Mouse (Mus musculus) layer of hippocampus, adult 9-10 months (tissue): ENCODE measurements around the gene Ctcfl.
"Not testable (repeated sequence)": the region's sequence is repeated elsewhere in the genome, so short reads cannot be mapped to it uniquely, and the experiment has no call there.

Source experiments
- DNase-seq: peaks from one replicate; pipeline ENCODE4 v3.0.0; 2022; ENCODE audit warnings: low spot score

The Ctcfl gene

DNA sequence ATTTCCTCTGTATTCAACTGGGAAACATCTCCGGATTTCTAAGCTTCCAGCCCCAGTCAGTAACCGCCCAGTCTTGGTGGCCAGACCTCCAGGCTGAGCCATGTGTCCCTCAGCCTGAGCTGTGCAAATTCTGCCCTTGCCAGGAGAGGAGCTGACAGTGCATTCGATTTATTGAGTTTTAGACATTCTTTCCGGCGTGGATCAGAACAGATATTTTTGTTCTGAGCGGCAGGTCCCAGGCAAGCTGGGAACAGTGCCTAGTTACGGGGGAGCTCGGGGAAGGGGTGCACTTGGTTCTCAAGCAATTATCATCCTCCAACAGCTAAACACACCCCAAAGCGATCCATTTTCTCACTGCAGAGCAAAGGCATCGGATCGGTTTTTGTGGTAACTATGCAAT is 24.3 kb upstream of the Ctcfl start:
- DNase-seq = no peak

DNA sequence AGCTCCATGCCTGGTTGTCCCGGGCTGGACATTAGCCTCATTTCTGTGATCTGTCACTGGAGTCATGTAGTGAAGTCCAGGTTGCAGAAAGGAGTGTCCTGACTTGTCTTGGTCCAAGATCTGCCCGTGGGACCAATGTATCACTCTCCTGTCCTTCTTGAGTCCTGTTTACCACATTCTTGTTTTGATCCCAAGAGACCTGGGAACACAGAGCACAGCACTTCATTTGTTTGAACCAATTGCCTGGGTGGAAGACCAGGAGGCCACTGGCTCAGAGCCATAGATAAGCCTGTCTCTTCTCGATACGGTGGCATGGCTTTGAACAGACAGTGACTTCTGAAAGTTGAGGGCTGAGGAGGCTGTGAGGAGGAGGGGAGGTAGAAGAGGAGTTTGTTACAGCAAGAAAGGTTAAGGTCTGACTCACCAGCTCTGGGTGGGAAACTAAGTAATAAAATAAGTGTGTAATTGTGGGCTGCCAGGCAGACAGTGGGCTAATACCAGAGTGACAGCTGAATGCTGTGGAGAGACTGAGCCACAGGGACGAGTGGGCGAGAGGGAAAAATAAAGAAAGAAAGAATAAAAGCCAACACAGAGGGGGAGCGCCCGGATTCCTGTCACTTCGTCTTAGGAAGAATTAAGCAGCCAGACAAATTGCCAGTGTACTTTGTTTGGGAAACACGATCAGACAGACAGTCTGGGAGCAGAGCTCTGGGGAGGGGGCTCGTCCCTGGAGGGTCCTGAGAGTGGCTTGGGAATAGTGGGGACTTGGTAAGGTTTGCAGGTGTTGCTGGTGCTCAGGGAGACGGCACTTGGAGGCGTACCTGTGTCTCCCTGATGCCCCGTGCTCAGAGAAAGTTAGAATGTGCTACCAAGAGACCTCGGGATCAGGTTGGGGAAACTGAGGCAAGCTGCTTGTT is 19.3 kb upstream of the Ctcfl start:
- peak; percentile 20 for DNase-seq

DNA sequence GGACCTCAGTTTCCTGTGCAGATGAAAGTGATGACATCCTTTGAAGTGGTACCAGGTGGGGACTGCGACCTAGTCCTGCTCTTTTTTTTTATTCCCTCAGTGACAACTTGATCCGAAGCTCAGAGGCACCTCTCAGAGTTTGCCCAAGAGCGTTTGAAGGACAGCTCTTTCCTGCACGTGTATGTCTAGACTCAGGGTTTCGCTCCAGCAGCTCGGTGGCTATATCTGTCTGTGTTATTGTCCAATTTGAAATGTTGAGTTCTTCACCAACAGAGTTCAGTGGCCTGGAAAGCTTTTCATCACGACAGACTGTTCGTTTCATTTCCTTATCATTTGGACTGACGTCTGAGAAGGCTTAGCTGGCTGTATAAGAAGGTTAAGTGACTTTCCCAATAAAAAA is 15.4 kb upstream of the Ctcfl start:
- DNase-seq = no peak

DNA sequence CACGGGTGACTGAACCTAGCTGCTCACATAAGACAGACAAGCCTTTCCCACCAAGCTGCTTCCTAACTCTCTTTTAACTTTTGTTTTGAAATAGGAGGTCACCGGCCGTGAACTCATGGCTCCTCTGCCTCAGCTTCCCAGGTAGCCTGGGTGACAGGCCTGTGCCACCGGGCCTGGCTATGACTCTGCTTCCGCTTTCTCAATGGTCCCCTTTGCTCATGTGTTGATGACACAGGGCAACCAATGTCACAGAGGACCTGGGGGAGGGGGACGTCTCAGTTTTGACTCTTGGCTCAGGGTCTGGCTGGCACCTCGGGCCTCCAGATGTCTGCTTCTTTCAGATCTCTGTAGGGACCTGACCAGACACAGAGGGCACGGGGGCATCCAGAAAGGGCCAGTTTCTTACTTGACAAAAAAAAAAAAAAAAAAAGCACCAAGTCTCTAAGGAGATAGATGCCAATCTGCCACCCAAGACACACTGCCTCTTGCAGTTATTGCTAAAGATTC is 13.5 kb upstream of the Ctcfl start:
- DNase-seq = no peak

DNA sequence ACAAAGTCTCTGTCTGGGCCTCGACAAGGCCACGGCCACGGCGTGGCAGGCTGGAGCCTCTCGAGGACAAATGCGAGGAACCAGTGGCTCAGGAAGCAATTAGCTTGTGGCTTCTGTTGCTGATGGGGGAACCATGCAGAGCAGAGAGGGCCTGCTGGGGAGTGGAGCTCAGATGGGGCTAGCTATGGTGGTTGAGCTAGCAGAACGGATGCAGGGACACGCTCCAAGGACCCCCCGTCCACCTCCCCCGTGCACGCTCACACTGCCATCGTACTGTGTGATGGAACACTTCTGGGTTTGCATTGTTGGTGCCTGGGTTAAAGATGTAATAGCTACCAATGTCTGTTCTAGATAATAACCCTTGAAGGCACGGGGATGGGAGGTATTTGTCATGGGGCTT is 12.9 kb upstream of the Ctcfl start:
- DNase-seq = no peak

DNA sequence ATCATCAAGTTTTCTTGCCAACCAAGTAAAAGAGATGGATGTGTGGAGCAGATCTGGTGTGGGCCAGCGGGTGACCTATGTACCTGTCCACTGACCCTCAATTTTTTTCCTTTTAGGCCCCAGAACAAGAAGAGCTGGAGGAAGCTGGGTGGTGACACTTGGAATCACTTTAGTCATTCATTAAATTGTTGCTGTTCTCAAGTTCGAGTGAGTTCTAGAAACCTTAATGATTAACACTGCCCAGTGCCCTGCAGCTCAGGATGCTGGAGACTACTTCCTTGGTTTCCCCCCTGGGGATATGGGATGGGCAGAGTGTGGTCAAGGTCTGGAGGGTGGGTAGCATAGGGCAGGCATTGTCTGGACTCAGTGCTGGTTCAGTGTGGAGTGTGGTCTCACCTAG is 9.8 kb upstream of the Ctcfl start:
- no peak for DNase-seq

DNA sequence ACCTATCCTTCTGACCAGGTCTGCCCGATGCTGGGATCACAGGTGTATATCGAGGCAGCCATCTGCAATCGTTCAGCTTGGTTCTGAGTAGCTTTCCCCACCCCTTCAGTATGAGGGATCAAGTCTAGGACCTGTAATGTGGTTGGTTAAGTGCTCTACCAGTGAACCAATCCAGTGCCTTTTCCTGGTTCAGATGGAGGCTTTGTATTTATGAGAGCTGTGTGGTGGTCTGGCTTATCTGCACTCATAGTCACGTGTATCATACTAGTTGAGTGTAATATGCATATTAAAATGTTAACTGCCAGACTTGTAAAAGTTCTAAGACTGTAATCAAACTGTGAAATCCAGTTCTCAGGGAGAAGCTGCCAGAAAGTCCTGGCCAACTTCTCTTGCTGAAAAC is 7.1 kb upstream of the Ctcfl start:
- no peak for DNase-seq

DNA sequence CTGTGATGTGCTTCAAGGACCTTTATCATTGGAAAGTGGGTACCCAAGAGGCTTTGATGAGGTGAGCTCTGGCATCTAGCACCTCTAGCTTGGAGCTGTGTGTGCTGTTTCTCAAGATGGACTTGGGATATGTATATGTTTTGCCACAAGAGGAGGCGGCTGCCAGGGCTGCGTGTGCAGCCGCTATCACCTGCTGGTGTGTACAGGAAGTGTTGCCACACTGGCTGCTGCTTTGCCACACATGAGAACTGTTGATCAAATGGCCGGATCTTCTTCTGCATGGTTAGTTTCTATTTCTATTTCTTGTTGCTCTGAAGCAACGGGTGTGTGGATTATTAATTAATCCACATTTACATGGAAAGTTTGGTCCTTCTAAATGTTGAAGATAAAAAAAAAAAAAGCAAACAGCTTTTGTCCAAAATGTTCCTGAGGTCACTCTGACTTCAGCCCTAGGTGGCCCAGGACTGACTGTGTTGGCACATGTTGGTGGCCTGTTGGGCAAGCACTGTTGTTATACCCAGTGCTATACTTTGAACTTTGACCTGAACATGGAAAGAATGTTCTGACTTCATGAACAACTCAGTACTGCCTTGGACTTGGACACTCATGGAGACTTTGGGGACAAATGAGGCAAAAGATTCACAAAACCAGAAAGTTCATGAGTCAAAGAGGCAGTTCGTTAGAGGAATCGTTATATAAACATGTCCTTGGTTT is 4.9 kb upstream of the Ctcfl start:
- no peak for DNase-seq

DNA sequence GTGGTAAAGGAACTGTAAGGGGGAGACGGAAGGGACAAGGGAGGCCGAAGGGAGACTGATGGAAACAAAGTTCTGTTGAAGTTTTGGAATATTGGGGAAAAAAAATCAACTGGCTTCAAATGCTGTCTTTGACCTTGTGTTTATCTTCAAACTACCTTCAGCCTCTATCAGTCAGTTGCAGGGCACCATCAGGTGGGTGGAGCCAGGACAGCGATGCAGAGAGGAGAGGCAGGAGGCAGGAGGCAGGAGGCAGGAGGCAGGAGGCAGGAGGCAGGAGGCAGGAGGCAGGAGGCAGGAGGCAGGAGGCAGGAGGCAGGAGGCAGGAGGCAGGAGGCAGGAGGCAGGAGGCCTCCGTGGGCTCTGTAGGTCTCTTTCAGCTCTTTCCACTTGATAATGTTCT is 792 bp upstream of the Ctcfl start:
- not testable (repeated sequence) for DNase-seq

DNA sequence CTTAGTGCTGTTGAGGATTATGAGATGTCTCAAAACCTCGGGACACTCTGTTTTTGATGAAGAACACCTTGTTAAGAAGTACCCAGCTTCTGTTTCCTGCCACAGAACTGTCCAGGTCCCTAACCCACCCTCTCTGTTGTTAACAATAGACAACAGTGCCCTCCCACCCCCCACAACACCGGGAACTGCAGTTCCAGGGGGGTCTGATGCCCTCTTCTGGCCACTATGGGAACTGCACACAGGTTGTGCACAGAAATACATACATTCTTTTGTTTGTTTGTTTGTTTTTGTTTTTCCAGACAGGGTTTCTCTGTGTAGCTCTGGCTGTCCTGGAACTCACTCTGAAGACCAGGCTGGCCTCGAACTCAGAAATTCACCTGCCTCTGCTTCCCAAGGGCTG is 5.5 kb downstream of the Ctcfl start:
- DNase-seq = not testable (repeated sequence)

DNA sequence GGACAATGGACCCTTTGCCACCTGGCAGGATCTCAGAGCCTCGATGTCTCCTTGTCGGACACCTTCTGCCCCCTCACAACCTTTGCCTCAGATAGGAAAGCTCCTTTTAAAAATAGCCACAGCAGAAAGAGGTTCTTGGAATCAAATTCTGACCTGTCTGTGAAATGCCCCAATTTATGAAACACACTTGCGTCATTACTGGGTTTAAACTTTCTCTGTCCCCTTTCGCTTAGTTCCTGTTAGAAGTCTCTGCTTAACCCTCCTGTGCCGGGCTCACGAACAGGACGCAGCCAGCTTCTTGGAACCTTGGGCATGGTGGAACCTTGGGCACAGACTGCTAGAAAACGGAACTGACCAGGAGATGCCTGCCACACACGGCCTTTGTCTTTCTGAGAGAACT is 8.8 kb downstream of the Ctcfl start:
- no peak for DNase-seq

DNA sequence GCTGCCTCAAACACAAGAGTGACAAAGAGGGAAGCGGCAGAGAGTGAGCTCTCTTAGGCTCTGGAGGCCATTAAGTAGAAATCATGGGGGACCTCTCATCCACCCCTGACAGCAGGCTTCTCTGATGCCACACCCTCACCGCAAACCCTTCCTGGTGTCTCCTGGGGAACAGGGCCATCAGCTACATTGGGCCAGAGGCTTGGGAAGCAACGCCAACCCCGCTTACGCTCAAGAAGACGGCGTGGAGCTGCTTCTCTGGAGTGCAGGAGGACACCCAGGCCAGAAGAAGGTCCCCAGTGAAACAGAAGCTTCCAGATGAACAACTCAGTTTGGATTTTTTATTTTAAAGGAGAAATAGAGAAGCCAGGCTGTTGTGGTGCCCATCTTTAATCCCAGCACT is 9.8 kb downstream of the Ctcfl start:
- no peak for DNase-seq

DNA sequence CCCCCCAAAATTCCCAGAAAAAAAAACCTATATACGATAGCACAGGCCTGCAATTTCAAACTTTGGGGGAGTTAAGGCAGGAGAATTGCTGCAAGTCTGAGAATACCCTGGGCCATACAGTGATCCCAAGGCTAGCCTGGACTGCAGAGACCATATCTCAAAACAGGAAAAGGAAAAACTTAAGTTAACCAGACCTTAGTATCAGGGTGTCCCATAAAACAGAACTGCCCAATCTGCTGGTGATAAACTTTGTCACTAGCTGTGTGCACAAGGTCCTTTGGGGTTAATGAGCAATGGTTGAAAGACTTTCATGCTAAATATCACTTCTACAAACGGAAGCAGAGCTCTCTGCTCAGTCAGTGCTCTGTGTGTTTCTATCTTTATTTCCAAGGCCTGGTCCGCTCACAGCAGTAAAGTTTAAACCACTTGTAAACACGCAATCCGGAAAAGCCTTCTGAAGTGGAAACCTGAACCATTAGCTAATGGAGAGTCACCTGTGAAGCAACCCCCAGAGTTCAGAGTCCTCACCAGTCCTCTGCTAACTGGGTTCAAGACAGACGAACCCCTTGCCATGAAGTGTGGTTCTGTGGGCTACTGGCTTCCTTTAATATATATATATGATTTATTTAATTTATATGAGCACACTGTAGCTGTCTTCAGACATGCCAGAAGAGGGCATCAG is 10.7 kb downstream of the Ctcfl start:
- DNase-seq = no peak

DNA sequence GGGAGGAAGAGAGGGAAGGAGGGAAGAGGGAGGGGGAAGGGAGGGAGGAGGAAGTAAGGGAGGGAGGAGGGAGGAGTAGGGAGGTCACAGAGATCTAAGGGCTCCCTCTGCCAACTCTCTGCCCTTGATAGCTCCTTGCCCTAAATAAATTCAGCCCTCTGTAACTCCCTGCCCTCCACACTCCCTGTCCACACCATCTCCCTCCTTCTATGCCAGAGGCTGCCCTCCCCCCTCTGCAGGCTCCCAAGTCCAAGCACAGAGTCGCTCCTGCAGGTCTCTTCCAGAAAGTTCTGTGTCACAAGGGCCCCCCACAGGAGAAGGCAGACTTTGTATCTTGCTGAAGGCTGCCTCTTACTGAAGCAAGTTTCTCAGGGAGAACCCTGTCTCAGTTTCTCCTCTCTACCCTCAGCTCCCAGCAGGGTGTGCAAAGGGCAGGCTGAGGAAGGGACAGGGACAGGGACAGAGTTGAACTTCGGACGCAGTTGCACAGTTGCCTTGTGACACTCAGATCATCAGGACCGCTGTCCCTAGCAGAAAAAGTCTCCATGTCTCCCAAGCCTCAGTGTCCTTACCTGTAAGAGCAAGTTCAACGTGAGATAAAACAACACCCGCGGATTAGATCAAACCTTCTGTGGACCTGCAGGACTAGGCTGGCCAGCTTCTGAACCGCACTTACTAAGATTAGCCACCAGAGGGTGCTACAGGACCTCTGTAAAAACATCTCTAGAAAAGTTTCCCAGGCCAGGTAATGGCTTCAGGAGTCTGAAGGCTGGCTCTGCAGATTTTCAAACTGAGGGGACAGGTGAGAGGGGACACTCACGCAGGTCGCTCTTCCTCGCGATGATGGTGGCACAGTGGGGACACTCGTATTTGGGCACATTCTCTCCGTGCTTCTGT is 12.2 kb downstream of the Ctcfl start:
- DNase-seq = peak; percentile 53

DNA sequence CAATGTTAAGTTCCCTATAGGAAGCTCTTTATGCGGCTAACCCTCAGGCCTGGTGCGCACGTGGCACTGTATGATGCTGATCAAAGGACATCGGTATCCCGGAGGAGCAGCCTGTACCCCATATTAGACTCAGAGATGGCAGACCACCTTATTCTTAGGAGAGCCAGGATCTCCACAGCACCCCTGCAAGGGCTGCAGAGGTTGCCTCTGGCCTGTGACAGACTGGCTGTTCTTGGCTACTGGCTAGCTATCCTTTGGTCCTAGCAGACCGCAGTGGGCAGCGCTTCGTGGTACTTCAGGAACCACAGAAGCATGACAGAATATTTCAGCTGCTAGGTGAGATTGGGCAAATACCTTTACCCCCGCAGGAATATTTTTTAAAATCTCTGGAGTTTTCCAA is 12.9 kb downstream of the Ctcfl start:
- DNase-seq = no peak

DNA sequence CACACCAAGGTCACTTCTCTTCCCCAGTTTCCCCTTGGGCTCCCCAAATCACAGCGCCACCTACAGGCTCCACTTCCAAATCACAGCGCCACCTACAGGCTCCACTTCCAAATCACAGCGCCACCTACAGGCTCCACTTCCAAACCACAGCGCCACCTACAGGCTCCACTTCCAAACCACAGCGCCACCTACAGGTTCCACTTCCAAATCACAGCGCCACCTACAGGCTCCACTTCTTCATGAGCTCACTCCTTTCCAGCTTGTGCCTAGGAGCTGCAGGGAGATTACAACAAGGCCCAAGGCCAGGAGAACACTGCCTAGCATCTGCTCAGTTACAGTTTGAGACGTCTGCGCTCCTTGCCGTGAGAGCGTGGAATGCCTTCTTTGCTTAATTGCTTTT is 22.0 kb downstream of the Ctcfl start:
- not testable (repeated sequence) for DNase-seq

DNA sequence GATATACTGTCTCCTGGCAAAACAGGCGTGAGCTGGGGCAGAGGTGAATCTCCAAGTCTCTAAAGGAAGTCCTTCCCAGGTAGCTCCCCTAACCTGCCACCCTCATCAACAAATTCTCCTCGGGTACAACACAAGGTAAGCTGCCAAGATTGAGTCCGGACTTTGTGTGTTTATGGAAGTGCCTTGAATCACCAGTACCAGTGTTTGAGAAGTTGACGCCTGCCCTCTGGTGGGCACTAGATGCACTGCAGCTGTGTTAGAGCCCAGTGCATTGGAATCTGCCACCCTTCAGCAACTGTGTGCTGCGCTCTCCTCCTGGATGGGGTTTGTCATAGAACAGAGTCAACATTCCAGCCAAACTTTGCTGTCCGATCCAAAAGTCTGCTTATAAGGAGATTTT is 29.9 kb downstream of the Ctcfl start:
- peak; percentile 81 for DNase-seq

DNA sequence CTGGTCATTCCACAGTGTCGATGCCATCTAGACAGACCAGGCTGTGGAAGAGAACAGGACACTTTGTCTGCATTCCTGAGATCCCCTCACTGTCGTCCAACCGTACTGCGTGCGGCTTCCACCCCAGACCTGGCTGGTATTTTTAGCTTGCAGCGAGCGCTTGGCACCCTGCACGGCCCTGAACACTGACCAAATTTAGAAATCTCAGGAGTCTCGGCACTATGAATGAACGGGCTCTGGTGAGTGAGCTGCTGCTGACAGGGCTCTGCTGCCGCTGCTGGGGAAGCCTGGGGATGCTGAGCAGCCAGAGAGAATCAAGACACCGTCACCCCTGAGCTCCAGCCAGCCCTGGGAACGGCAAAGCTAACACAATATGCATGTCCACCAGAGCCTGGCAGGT is 31.9 kb downstream of the Ctcfl start:
- DNase-seq = no peak

DNA sequence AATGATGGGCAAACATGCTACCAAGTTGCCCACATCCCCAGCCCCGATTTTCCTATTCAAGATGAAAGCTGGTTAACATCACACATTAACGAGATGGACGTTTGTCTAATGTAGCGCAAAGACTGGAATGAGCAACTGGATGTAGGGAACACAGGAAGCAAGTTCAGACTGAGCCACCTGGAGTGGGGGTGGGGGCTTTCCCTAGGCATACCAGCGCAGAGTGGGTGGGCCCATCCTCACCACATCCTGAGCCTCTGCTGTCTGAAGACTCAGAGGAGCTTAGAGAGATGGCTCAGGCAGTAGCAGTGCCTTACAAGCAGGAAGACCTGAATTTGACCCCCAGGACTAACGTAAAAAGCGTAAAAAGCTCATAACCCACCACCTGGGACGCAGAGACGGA is 33.6 kb downstream of the Ctcfl start:
- DNase-seq = no peak

DNA sequence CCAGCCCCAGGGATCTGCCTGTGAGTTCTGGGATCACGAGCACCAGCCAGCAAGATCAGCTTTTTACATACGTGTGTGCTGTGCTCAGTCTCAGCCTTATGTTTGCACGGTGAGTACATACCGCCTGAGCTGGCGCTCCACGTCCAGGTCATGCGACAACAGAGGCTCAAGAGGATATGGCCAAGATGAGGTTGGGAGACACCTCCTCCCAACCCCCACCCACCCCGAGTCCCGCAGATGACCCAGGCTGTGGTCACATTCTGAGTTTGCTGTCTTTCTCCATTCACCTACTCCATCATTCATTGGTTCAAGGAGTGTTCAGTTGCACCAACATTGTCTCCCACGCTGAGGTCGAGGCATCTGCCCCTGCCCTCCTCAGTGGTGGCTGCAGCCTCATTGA is 34.5 kb downstream of the Ctcfl start:
- no peak for DNase-seq

DNA sequence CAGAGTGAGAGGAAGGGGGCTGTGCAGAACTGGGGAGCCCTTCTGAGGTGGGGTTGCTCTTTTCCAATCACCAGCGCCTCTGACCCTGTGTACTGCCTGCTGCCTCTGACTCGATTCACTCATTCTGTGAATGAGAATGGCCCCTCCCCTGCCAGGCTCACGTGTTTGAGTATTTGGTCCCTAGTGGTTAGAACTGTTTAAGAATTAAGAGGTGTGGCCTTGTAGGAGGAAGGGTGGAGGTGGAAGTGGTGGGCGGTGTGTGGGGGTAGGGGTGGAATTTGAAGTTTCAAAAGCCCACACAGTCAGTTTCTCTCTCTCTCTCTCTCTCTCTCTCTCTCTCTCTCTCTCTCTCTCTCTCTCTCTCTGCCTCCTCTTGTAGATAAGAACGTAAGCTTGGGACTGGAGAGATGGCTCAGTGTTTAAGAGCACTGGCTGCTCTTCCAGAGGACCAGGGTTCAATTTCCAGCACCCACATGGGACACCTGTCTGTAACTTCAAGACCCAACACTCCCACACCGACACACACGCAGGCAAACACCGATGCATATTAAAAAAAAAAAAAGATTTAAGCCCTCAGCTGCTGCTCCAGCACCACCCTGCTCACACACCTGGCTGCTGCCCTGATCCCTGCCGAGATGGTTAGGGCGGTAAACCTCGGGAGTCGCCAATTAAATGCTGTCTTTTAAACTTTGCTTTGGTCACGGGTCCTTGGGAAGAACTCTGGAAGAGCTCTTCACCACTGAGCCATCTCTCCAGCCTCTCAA is 35.4 kb downstream of the Ctcfl start:
- no peak for DNase-seq
